Mouse (Mus musculus) cerebellum, adult 11-12 months (tissue): ENCODE results near the gene Ccnd3.

Experiments
- DNase-seq: peaks from one replicate; pipeline ENCODE4 v3.0.0; 2022

Gene Ccnd3

GRCm38 (mm10) chr17:47504941-47505346, at the start of gene Ccnd3:
Gene Ccnd3, plus strand, starts transcription at chr17:47505051.
- DNase-seq, result no peak

GRCm38 (mm10) chr17:47458310-47458709, 46.5 kb upstream of the Ccnd3 start:
- DNase-seq, result no peak

- DNase-seq, result no peak
Measured at GRCm38 (mm10) chr17:47458936-47459335, 45.9 kb upstream of the Ccnd3 start.

- no peak for DNase-seq
Measured at GRCm38 (mm10) chr17:47459341-47459919, 45.4 kb upstream of the Ccnd3 start.

GRCm38 (mm10) chr17:47461688-47462087, 43.2 kb upstream of the Ccnd3 start:
- DNase-seq, result no peak

GRCm38 (mm10) chr17:47462209-47462608, 42.6 kb upstream of the Ccnd3 start:
- DNase-seq, result no peak

GRCm38 (mm10) chr17:47462728-47463388, 42.0 kb upstream of the Ccnd3 start:
- no peak for DNase-seq

GRCm38 (mm10) chr17:47464248-47464965, 40.4 kb upstream of the Ccnd3 start:
- DNase-seq, result no peak

- DNase-seq, result no peak
Measured at GRCm38 (mm10) chr17:47465016-47465415, 39.8 kb upstream of the Ccnd3 start.

GRCm38 (mm10) chr17:47466284-47466683, 38.6 kb upstream of the Ccnd3 start:
- no peak for DNase-seq

- no peak for DNase-seq
Measured at GRCm38 (mm10) chr17:47467659-47468058, 37.2 kb upstream of the Ccnd3 start.

- peak; percentile 29 for DNase-seq
Measured at GRCm38 (mm10) chr17:47468063-47468462, 36.8 kb upstream of the Ccnd3 start.

GRCm38 (mm10) chr17:47468466-47468865, 36.4 kb upstream of the Ccnd3 start:
- DNase-seq, result peak; percentile 28

- DNase-seq, result peak; percentile 51
Measured at GRCm38 (mm10) chr17:47469642-47470041, 35.2 kb upstream of the Ccnd3 start.

- peak; percentile 86 for DNase-seq
Measured at GRCm38 (mm10) chr17:47470121-47470520, 34.7 kb upstream of the Ccnd3 start.

- peak; percentile 85 for DNase-seq
Measured at GRCm38 (mm10) chr17:47470686-47471085, 34.2 kb upstream of the Ccnd3 start.

- no peak for DNase-seq
Measured at GRCm38 (mm10) chr17:47472435-47473350, 32.2 kb upstream of the Ccnd3 start.

GRCm38 (mm10) chr17:47473434-47473974, 31.3 kb upstream of the Ccnd3 start:
- DNase-seq, result no peak

GRCm38 (mm10) chr17:47474250-47474649, 30.6 kb upstream of the Ccnd3 start:
- DNase-seq, result no peak

- DNase-seq, result no peak
Measured at GRCm38 (mm10) chr17:47475181-47475580, 29.7 kb upstream of the Ccnd3 start.

GRCm38 (mm10) chr17:47475714-47476113, 29.1 kb upstream of the Ccnd3 start:
- no peak for DNase-seq

GRCm38 (mm10) chr17:47479887-47480286, 25.0 kb upstream of the Ccnd3 start:
- DNase-seq, result no peak

- DNase-seq, result no peak
Measured at GRCm38 (mm10) chr17:47482401-47482800, 22.4 kb upstream of the Ccnd3 start.
